Mouse (Mus musculus) frontal cortex, postnatal 10 days (tissue): ENCODE data around the gene Zmynd12.

Source experiments
- DNase-seq, 2 experiments: peaks; one replicate each; pipeline ENCODE4 v3.0.0; 2022; ENCODE audit warnings: low spot score in 2 of 2, mixed read lengths in 1 of 2

Gene Zmynd12

DNA sequence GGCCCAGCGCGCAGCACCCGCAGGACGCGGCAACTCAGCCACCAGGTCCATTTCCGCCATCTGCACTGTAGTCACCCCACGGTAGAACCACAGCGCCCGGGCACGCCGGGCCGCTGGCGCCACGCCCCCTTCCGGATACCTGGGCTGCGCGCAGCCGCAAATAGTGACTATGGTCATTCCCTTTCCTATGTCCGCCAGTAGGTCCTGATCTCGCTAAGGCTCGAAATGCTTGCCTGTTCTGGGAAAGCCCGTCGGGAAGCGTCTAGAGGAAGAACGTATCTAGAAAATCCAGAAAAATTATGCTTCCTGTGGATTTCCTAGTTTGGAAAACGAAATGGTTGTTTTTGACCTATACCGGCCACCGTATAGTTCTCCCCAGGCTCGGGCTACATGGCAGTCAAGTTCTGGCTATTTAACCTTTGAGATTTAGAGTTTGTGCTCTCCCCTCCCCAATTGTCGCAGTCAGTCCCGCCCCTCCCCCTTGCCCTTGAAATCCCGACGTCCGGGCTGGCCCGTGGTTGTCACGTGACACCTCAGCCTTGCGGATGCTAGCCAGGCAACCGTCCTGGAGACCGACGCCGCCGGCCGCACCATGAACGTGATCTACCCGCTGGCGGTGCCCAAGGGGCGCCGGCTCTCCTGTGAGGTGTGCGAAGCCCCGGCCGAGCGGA is at the start of gene Zmynd12, which contains the start of gene Ppcs:
Gene Zmynd12 (plus strand): TSS at position 521 of the 671 bp plus-strand sequence.
Gene Ppcs (minus strand): TSS at position 127 of the 671 bp plus-strand sequence.
- peak; percentile 77 to 82 for DNase-seq

- DNase-seq = no peak
These were observed 41.0 kb upstream of the Zmynd12 start for GRCm38 (mm10) chr4:119381471-119382190.

GRCm38 (mm10) chr4:119389184-119389583 is 33.4 kb upstream of the Zmynd12 start:
- DNase-seq = no peak

- DNase-seq = no peak
These were observed 32.2 kb upstream of the Zmynd12 start for GRCm38 (mm10) chr4:119390369-119390768.

- no peak for DNase-seq
These were observed 23.9 kb upstream of the Zmynd12 start for GRCm38 (mm10) chr4:119398751-119399150.

DNA sequence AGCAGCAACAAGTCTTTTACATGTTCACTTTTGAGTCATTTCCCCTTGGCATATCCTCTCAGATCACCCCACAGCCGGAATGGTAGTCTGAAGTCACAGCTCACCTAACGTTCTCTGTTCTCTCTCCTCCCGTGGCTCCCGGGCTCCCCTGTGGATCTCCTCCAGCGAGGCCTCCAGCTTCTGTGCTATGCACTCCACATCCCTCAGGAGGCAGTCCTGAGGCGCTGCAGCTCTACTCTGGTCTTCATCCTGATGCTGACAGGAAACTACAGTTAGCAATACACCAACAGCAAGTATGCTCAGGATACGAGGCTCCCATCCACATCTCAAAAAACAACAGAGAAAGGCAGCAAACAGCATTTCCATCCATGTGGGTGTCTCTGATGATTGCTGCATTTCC is 21.7 kb upstream of the Zmynd12 start:
- no peak for DNase-seq

DNA sequence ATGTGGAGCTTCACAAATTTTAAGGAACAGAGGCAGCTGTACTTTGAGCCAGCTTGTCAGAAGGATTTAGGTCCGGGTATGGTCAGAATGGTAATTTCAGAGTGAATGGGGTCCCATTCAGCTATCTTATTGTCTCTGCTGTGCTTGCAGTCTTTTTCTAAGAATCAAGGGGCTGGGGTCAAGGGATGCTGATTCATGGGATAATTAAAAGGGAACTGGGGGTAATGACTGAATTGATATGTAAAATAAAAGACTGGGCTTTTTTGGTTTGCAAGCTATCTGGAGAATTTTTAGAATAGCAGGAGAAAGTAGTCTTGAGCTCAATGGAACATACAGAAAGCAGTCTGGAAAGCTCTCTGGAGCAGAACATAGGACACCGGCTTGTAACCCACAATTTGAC is 19.2 kb upstream of the Zmynd12 start:
- no peak for DNase-seq

- DNase-seq = no peak
These were observed 10.6 kb upstream of the Zmynd12 start for GRCm38 (mm10) chr4:119411877-119412650.

- no peak for DNase-seq
These were observed 9.8 kb upstream of the Zmynd12 start for GRCm38 (mm10) chr4:119412791-119413190.

- DNase-seq = peak; percentile 93 to 96
These were observed 7.4 kb upstream of the Zmynd12 start, which contains the start of gene Ccdc30 for GRCm38 (mm10) chr4:119415072-119415753. TSS of gene Ccdc30 (minus strand) at chr4:119415521.

- no peak for DNase-seq
These were observed 5.3 kb upstream of the Zmynd12 start for GRCm38 (mm10) chr4:119417270-119417669.

- DNase-seq = no peak
These were observed 4.7 kb upstream of the Zmynd12 start for GRCm38 (mm10) chr4:119417894-119418293.

GRCm38 (mm10) chr4:119421191-119421590 is 1.4 kb upstream of the Zmynd12 start:
- DNase-seq = no peak

GRCm38 (mm10) chr4:119421921-119422293 is 707 bp upstream of the Zmynd12 start:
- no peak for DNase-seq

GRCm38 (mm10) chr4:119425077-119425476 is 2.5 kb downstream of the Zmynd12 start:
- DNase-seq = no peak

DNA sequence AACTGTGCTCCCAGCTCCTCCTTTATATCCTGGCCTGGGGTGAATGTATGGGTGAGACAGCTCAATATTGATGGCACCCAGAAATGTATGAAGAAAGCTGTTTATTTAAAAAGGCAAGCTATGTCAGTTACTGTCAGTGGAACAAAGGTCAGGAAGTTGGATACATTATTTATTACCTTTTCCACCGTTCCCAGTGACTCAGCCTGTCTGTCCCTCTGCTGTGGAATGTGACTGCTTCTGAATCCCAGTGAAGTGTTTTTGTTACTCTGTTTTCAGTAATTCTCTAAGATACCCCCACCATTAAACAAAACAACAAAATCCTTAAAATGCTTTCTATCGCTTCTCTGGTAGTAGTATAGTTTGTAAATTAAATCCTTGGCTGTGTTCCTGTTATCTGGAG is 3.0 kb downstream of the Zmynd12 start:
- DNase-seq = no peak

GRCm38 (mm10) chr4:119427680-119428079 is 5.1 kb downstream of the Zmynd12 start:
- no peak for DNase-seq

- DNase-seq = no peak
These were observed 8.1 kb downstream of the Zmynd12 start for GRCm38 (mm10) chr4:119430678-119431077.

- no peak for DNase-seq
These were observed 15.3 kb downstream of the Zmynd12 start for GRCm38 (mm10) chr4:119437936-119438335.

GRCm38 (mm10) chr4:119441836-119442235 is 19.2 kb downstream of the Zmynd12 start:
- DNase-seq = no peak

GRCm38 (mm10) chr4:119442539-119442938 is 19.9 kb downstream of the Zmynd12 start:
- DNase-seq = no peak

GRCm38 (mm10) chr4:119447261-119447660 is 24.6 kb downstream of the Zmynd12 start:
- DNase-seq = no peak
